Mouse (Mus musculus) CH12.LX (cell line): ENCODE results near the gene Dnah3. TPM values are rescaled to one million over a fixed set of nuclear protein-coding genes. Genes with fewer than 3 reads are reported as not detected.

ENCODE experiments used
- DNase-seq: peaks from one replicate; pipeline ENCODE4 v3.0.0-alpha.2; 2013; ENCODE audit errors: extremely low read depth
- H3K27ac ChIP-seq: 2 replicates; pipeline ENCODE4 v1.5.1; 2012; ENCODE audit warnings: low read depth, mild to moderate bottlenecking, control low read depth, moderate library complexity; ENCODE audit not compliant: insufficient read depth
- H3K27me3 ChIP-seq: replicated peaks from 2 replicates; pipeline ENCODE3; 2012; ENCODE audit warnings: inconsistent platforms
- H3K36me3 ChIP-seq, 2 experiments: replicated peaks in 1 of 2; 2 replicates each; pipeline versions ENCODE3 to v1.6.1; 2012; ENCODE audit warnings: inconsistent platforms in 1 of 2, low read length in 1 of 2, mild to moderate bottlenecking in 1 of 2, mixed read lengths in 1 of 2, moderate library complexity in 1 of 2; ENCODE audit not compliant: control insufficient read depth in 1 of 2, insufficient read depth in 1 of 2
- H3K4me1 ChIP-seq, 2 experiments: 2 replicates each; pipeline ENCODE4 v1.6.1; 2012; ENCODE audit warnings: inconsistent platforms in 1 of 2, moderate library complexity in 1 of 2; ENCODE audit not compliant: insufficient read depth in 2 of 2, control insufficient read depth in 1 of 2
- H3K4me2 ChIP-seq: 2 replicates; pipeline ENCODE4 v1.6.1; 2012; ENCODE audit warnings: low read depth, mild to moderate bottlenecking, control low read depth; ENCODE audit not compliant: poor library complexity, insufficient read depth, severe bottlenecking
- H3K4me3 ChIP-seq, 3 experiments: fragments of 150-350 bp in 1 of 3; sonication (generic) in 1 of 3; replicated peaks in 1 of 3; 2 replicates each; pipeline versions ENCODE3 to v1.5.1; 2011 to 2012; ENCODE audit warnings: low read depth in 2 of 3, low read length in 2 of 3, mild to moderate bottlenecking in 2 of 3, moderate library complexity in 2 of 3, control low read depth in 1 of 3, improper control_type of control experiment in 1 of 3, inconsistent platforms in 1 of 3, mixed read lengths in 1 of 3; ENCODE audit not compliant: poor library complexity in 1 of 3
- H3K79me2 ChIP-seq: replicated peaks from 2 replicates; pipeline ENCODE4 v1.6.1; 2012; ENCODE audit warnings: mild to moderate bottlenecking, moderate library complexity; ENCODE audit not compliant: control insufficient read depth, poor library complexity, insufficient read depth, severe bottlenecking; ENCODE audit errors: extremely low read depth
- H3K9ac ChIP-seq: 2 replicates; pipeline ENCODE4 v1.6.1; 2012; ENCODE audit warnings: low read depth, mild to moderate bottlenecking, control low read depth, moderate library complexity; ENCODE audit not compliant: insufficient read depth
- H3K9me3 ChIP-seq: replicated peaks from 2 replicates; pipeline ENCODE3; 2012; ENCODE audit warnings: low read length, inconsistent platforms, mixed read lengths
- CHD1 ChIP-seq: IDR thresholded peaks from 2 replicates; pipeline ENCODE4 v1.6.1; 2012; ENCODE audit warnings: low read depth, low read length, improper control_type of control experiment, inconsistent platforms
- E2F4 ChIP-seq: IDR thresholded peaks from 2 replicates; pipeline ENCODE4 v1.6.1; 2011; ENCODE audit warnings: low read depth, low read length, improper control_type of control experiment; ENCODE audit not compliant: insufficient replicate concordance
- IRF4 ChIP-seq: IDR thresholded peaks from 2 replicates; pipeline ENCODE4 v1.6.1; 2014; ENCODE audit warnings: low read depth, mild to moderate bottlenecking, inconsistent platforms, low read length, improper control_type of control experiment
- JUN ChIP-seq: IDR thresholded peaks from 2 replicates; pipeline ENCODE4 v1.6.1; 2011; ENCODE audit warnings: low read depth, mild to moderate bottlenecking, low read length, improper control_type of control experiment, moderate library complexity; ENCODE audit not compliant: insufficient read depth
- KAT2A ChIP-seq: IDR thresholded peaks from 2 replicates; pipeline ENCODE4 v1.6.1; 2012; ENCODE audit warnings: low read length, improper control_type of control experiment, inconsistent platforms; ENCODE audit not compliant: insufficient replicate concordance
- MAFK ChIP-seq: IDR thresholded peaks from 2 replicates; pipeline ENCODE4 v1.6.1; 2011; ENCODE audit warnings: low read length, improper control_type of control experiment; ENCODE audit not compliant: insufficient replicate concordance
- MEF2A ChIP-seq: IDR thresholded peaks from 2 replicates; pipeline ENCODE4 v1.6.1; 2014; ENCODE audit warnings: low read depth, mild to moderate bottlenecking, inconsistent platforms, low read length, improper control_type of control experiment, borderline replicate concordance
- MYC ChIP-seq: IDR thresholded peaks from 2 replicates; pipeline ENCODE4 v1.6.1; 2011; ENCODE audit warnings: low read depth, mild to moderate bottlenecking, improper control_type of control experiment, low read length
- PAX5 ChIP-seq: IDR thresholded peaks from 2 replicates; pipeline ENCODE4 v1.6.1; 2012; ENCODE audit warnings: low read length, inconsistent platforms, mixed read lengths
- RAD21 ChIP-seq: IDR thresholded peaks from 2 replicates; pipeline ENCODE4 v1.6.1; 2011; ENCODE audit warnings: low read depth, mild to moderate bottlenecking, low read length, improper control_type of control experiment, moderate library complexity
- RCOR1 ChIP-seq: conservative IDR thresholded peaks from 2 replicates; pipeline ENCODE4 v1.6.1; 2012; ENCODE audit warnings: low read depth, mild to moderate bottlenecking, inconsistent platforms, low read length, improper control_type of control experiment
- SIN3A ChIP-seq: IDR thresholded peaks from 2 replicates; pipeline ENCODE4 v1.6.1; 2012; ENCODE audit warnings: low read length, improper control_type of control experiment, inconsistent platforms
- TBP ChIP-seq: conservative IDR thresholded peaks from 2 replicates; pipeline ENCODE4 v1.6.1; 2011; ENCODE audit warnings: low read depth, low read length, improper control_type of control experiment
- USF2 ChIP-seq: conservative IDR thresholded peaks from 2 replicates; pipeline ENCODE4 v1.6.1; 2011; ENCODE audit warnings: low read depth, low read length, improper control_type of control experiment
- ZC3H11A ChIP-seq: IDR thresholded peaks from 2 replicates; pipeline ENCODE4 v1.6.1; 2012; ENCODE audit warnings: low read depth, mild to moderate bottlenecking, inconsistent platforms, low read length, improper control_type of control experiment
- ZKSCAN1 ChIP-seq: IDR thresholded peaks from 2 replicates; pipeline ENCODE4 v1.6.1; 2012; ENCODE audit warnings: low read depth, inconsistent platforms, low read length, improper control_type of control experiment, borderline replicate concordance
- dilution Hi-C: fragments of 300-500 bp; cut with MboI; formaldehyde crosslinking; loops from 2 replicates; pipeline ENCODE4 v1.14.3; 2020; ENCODE audit warnings: low sequenced_read_pairs; ENCODE audit not compliant: extremely low pct_unique_long_range_greater_than_20kb, extremely low pct_ligation_motif_present
- in situ Hi-C: fragments of 300-500 bp; cut with MboI; formaldehyde crosslinking; loops from 3 replicates; pipeline ENCODE4 v1.14.3; 2019; ENCODE audit warnings: low sequenced_read_pairs, low pct_ligation_motif_present, low pct_unique_long_range_greater_than_20kb, mixed read lengths
- polyA plus RNA-seq: library from polyadenylated mRNA; unstranded; fragments of >175 nt; gene quantifications from 2 replicates; pipeline ENCODE4 v1.2.1, GENCODE M21; 2012; ENCODE audit warnings: low read depth; ENCODE audit not compliant: insufficient read length
- total RNA-seq, 2 experiments: library from RNA; depleted of rRNA; stranded (reverse); fragments of 300-350 nt in 1 of 2; fragments of >200 nt in 1 of 2; gene quantifications; 2 replicates each; pipeline ENCODE4 v1.2.3; 2012 to 2014

The Dnah3 gene
- total and polyA plus RNA-seq, 3 experiments, result not detected

- Histone ChIP-seq H3K4me3 (no peak overlapping the region), H3K9ac (no peak overlapping the region), H3K9me3 (no peaks in the 10 kb centered on the region), H3K27ac (no peak overlapping the region), H3K4me2 (no peak overlapping the region), H3K4me1 (peaks cover 0 to 14% of the 10 kb centered on the region in 2 experiments; a peak in 2 of 4 replicates), H3K36me3 (no peaks in the 10 kb centered on the region), H3K79me2 (no peaks in the 10 kb centered on the region), H3K27me3 (peaks cover 2% of the 10 kb centered on the region)
- dilution Hi-C loops, result no loop called here
- in situ Hi-C loops, result loop anchor here (10.0 kb wide), 1 partner anchor 196 kb away; the partner anchor contains the start of gene Abca15
- DNase-seq, result no peak
- TF ChIP-seq JUN (no peak), RCOR1 (no peak), KAT2A (no peak), MAFK (no peak), PAX5 (no peak), ZKSCAN1 (no peak), E2F4 (no peak), TBP (no peak), CHD1 (no peak), MEF2A (no peak)
These were observed 33.9 kb upstream of the Dnah3 start for GRCm38 (mm10) chr7:120128951-120129350.

- H3K79me2 ChIP-seq, result no peaks in the 10 kb centered on the region
- no peaks in the 10 kb centered on the region for H3K36me3 ChIP-seq
- H3K9me3 ChIP-seq, result no peaks in the 10 kb centered on the region
- dilution Hi-C loops, result no loop called here
- DNase-seq, result no peak
- H3K4me3 ChIP-seq, result no peak overlapping the region
- peaks cover 0 to 14% of the 10 kb centered on the region in 2 experiments; a peak in 2 of 4 replicates for H3K4me1 ChIP-seq
- no peak overlapping the region for H3K4me2 ChIP-seq
- H3K27ac ChIP-seq, result no peak overlapping the region
- H3K27me3 ChIP-seq, result no peaks in the 10 kb centered on the region
- no peak for TF ChIP-seq ZC3H11A
- TF ChIP-seq RCOR1, result no peak
- TF ChIP-seq USF2, result no peak
- TF ChIP-seq SIN3A, result no peak
- TF ChIP-seq MYC, result no peak
- TF ChIP-seq RAD21, result no peak
- TF ChIP-seq JUN, result no peak
- no peak for TF ChIP-seq IRF4
- in situ Hi-C loops, result loop anchor here (10.0 kb wide), 1 partner anchor 197 kb away; the partner anchor contains the start of gene Abca15
- no peak overlapping the region for H3K9ac ChIP-seq
These were observed 32.6 kb upstream of the Dnah3 start for GRCm38 (mm10) chr7:120127686-120128059.
